8 mouse cellular contexts compared by ENCODE assay signal in the genomic region with DNA sequence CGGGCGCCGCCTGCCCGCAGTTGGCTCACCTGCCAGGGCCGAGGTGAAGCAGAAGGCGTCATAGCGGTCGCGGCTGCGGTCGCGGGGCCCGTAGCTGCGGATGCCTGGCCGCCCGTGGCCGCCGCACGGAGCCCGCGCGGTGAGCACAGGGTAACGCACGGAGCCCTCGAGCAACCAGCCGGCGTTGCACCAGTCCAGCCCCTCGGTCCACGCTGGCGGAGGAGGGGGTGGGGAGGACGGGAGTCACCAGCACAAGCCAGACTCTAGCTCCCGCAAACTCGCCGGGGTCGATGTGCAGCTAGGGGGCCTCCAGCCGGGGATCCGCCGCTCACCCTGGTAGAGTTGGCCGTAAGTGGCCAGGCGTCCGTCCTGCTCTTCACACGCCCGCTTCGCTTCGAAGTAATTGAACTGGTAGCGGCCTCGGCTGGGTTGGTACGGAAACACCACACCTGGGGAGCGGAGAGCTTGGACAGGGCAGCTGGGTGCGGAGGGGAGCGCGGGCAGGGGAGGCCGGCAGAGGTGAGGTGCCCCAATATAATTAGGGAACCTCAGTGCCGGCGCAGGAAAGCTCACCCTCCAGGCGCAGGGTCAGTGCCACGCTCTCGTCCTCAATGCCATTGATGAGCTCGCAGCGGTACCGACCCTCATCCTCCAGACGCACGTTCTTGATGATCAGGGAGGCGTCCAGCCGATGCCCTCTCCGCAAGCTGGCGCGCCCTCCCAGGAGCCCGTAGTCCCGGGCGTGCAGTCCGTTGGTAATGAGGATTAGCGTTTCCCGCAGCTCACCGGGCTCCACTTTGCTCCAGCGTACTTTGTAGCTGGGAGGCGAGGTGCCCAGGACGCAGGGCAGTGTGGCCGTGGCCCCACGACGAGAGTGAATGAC. TPM values are rescaled to one million over a fixed set of nuclear protein-coding genes. Genes with fewer than 3 reads are reported as not detected.
A peak's percentile ranks its signal among the peaks of the same experiment; 100 is the strongest.
DNase-seq lines count a peak whose midpoint lies in the region; ATAC-seq lines count a peak whose summit lies in the region.

No protein-coding gene starts in this region.

- 0 out of 2 replicates have a peak, but pooled peaks cover 6% of the 10 kb centered on the region for H3K9me3 ChIP-seq in kidney, embryonic 15.5 days (replicated peaks)
- peaks cover 4% of the 10 kb centered on the region; the same call in 1 of the 2 replicates for H3K9me3 ChIP-seq in limb, embryonic 11.5 days (ENCODE audit: control insufficient read depth, low read length)
- H3K9me3 ChIP-seq in neural tube, embryonic 12.5 days, result no peaks in the 10 kb centered on the region; the same call in 1 of the 2 replicates

- no peak overlapping the region for H3K27ac ChIP-seq in kidney, embryonic 15.5 days
- no peak overlapping the region for H3K27ac ChIP-seq in limb, embryonic 11.5 days (replicated peaks; ENCODE audit: low read depth, low read length)
- H3K27ac ChIP-seq in neural tube, embryonic 12.5 days, result no peak overlapping the region

- no peak for DNase-seq in kidney, adult 18-20 months
- DNase-seq in MN1 (ENCODE audit: low spot score), result peak; percentile 78
- no peak for DNase-seq in limb, embryonic 11.5 days (ENCODE audit: low spot score)
- DNase-seq in adipocyte (ENCODE audit: low spot score), result no peak
- DNase-seq in layer of hippocampus, adult 11-12 months (ENCODE audit: low spot score), result no peak

- H3K9ac ChIP-seq in kidney, embryonic 15.5 days, result peak overlapping the region; percentile 46
- peak overlapping the region; percentile 30; the same call in 1 of the 2 replicates for H3K9ac ChIP-seq in limb, embryonic 11.5 days (ENCODE audit: low read length)
- peak overlapping the region; percentile 53; the same call in 1 of the 2 replicates for H3K9ac ChIP-seq in neural tube, embryonic 12.5 days

- peak overlapping the region; percentile 99 for H3K4me2 ChIP-seq in kidney, embryonic 15.5 days
- H3K4me2 ChIP-seq in limb, embryonic 11.5 days (ENCODE audit: low read depth, severe bottlenecking), result peak overlapping the region; percentile 88
- H3K4me2 ChIP-seq in neural tube, embryonic 12.5 days (replicated peaks), result peak overlapping the region; percentile 99

- H3K4me3 ChIP-seq in kidney, embryonic 15.5 days (replicated peaks), result peak overlapping the region; percentile 58
- H3K4me3 ChIP-seq in limb, embryonic 11.5 days (ENCODE audit: low read depth, low read length), result peak overlapping the region; percentile 44
- peak overlapping the region; percentile 52 for H3K4me3 ChIP-seq in neural tube, embryonic 12.5 days

- no peaks in the 10 kb centered on the region for H3K36me3 ChIP-seq in kidney, embryonic 15.5 days
- no peaks in the 10 kb centered on the region for H3K36me3 ChIP-seq in limb, embryonic 11.5 days (ENCODE audit: control insufficient read depth, insufficient read depth, low read length)
- H3K36me3 ChIP-seq in neural tube, embryonic 12.5 days, result no peaks in the 10 kb centered on the region

- under 1% methylated on average over 81 of the region's 81 CpGs for WGBS in kidney, embryonic 15.5 days
- WGBS in limb, embryonic 11.5 days, result under 1% methylated on average over 81 of the region's 81 CpGs
- under 1% methylated on average over 81 of the region's 81 CpGs for WGBS in neural tube, embryonic 12.5 days

- peaks cover 20% of the 10 kb centered on the region for H3K4me1 ChIP-seq in kidney, embryonic 15.5 days
- peaks cover 11% of the 10 kb centered on the region for H3K4me1 ChIP-seq in limb, embryonic 11.5 days (ENCODE audit: control insufficient read depth, insufficient read depth, low read length)
- peaks cover 19% of the 10 kb centered on the region for H3K4me1 ChIP-seq in neural tube, embryonic 12.5 days

- peak; percentile 79 for ATAC-seq in kidney, embryonic 15.5 days (replicated peaks; ENCODE audit: low FRiP score)
- ATAC-seq in erythroid progenitor cell, adult 5-6 weeks (replicated peaks; ENCODE audit: low FRiP score, poor library complexity, severe bottlenecking), result 0 out of 2 replicates have a peak, but pooled peaks have one; percentile 17
- peak; percentile 63 for ATAC-seq in limb, embryonic 11.5 days (ENCODE audit: insufficient number of reproducible peaks, low FRiP score, low TSS enrichment, low read depth)
- peak; percentile 72 for ATAC-seq in neural tube, embryonic 12.5 days (ENCODE audit: low FRiP score, low read depth)

- H3K27me3 ChIP-seq in kidney, embryonic 15.5 days, result peaks cover 90% of the 10 kb centered on the region
- peaks cover 62% of the 10 kb centered on the region for H3K27me3 ChIP-seq in limb, embryonic 11.5 days (ENCODE audit: control insufficient read depth, insufficient read depth, low read length)
- H3K27me3 ChIP-seq in neural tube, embryonic 12.5 days (replicated peaks), result peaks cover 73% of the 10 kb centered on the region

RNA-seq across cellular contexts. Expression of gene Hapln2, which starts 4.0 kb away (rescaled TPM):
- polyA plus RNA-seq in kidney, embryonic 15.5 days (2015; fragmentation: Nextera tagmentation; extraction: Ambion mirVana), result 0.12 and 0.23 TPM in 2 replicates
- total RNA-seq in erythroid progenitor cell, adult 5-6 weeks (2015; ENCODE audit: low replicate concordance), result not detected in 2 replicates
- total RNA-seq in erythroid progenitor cell, adult 5-6 weeks (2017; ENCODE audit: low replicate concordance), result not detected in 2 replicates
- 0.44 TPM in 1 of 2 replicates, not detected in the other for polyA plus RNA-seq in limb, embryonic 11.5 days (2014; fragmentation: Nextera tagmentation; extraction: Ambion mirVana)
- polyA plus RNA-seq in neural tube, embryonic 12.5 days (2016; fragmentation: Nextera tagmentation; extraction: Ambion mirVana), result 0.24 and 0.60 TPM in 2 replicates

RNA-seq across cellular contexts. Expression of gene Gpatch4, which starts 19.5 kb away (rescaled TPM):
- polyA plus RNA-seq in kidney, embryonic 15.5 days (2015; fragmentation: Nextera tagmentation; extraction: Ambion mirVana), result 38.2 and 45.4 TPM in 2 replicates
- 3.6 and 8.4 TPM in 2 replicates for total RNA-seq in erythroid progenitor cell, adult 5-6 weeks (2015; ENCODE audit: low replicate concordance)
- 3.6 and 5.4 TPM in 2 replicates for total RNA-seq in erythroid progenitor cell, adult 5-6 weeks (2017; ENCODE audit: low replicate concordance)
- 36.9 and 44.1 TPM in 2 replicates for polyA plus RNA-seq in limb, embryonic 11.5 days (2014; fragmentation: Nextera tagmentation; extraction: Ambion mirVana)
- 28.9 and 29.1 TPM in 2 replicates for polyA plus RNA-seq in neural tube, embryonic 12.5 days (2016; fragmentation: Nextera tagmentation; extraction: Ambion mirVana)

RNA-seq across cellular contexts. Expression of gene Bcan, which starts 23.4 kb away (rescaled TPM):
- polyA plus RNA-seq in kidney, embryonic 15.5 days (2015; fragmentation: Nextera tagmentation; extraction: Ambion mirVana), result 0.17 and 0.33 TPM in 2 replicates
- not detected in 2 replicates for total RNA-seq in erythroid progenitor cell, adult 5-6 weeks (2015; ENCODE audit: low replicate concordance)
- not detected in 2 replicates for total RNA-seq in erythroid progenitor cell, adult 5-6 weeks (2017; ENCODE audit: low replicate concordance)
- not detected in 2 replicates for polyA plus RNA-seq in limb, embryonic 11.5 days (2014; fragmentation: Nextera tagmentation; extraction: Ambion mirVana)
- polyA plus RNA-seq in neural tube, embryonic 12.5 days (2016; fragmentation: Nextera tagmentation; extraction: Ambion mirVana), result 2.4 and 4.1 TPM in 2 replicates

RNA-seq across cellular contexts. Expression of gene Naxe, which starts 34.9 kb away (rescaled TPM):
- 164 and 174 TPM in 2 replicates for polyA plus RNA-seq in kidney, embryonic 15.5 days (2015; fragmentation: Nextera tagmentation; extraction: Ambion mirVana)
- total RNA-seq in erythroid progenitor cell, adult 5-6 weeks (2015; ENCODE audit: low replicate concordance), result 11.9 and 12.2 TPM in 2 replicates
- total RNA-seq in erythroid progenitor cell, adult 5-6 weeks (2017; ENCODE audit: low replicate concordance), result 5.5 and 7.6 TPM in 2 replicates
- polyA plus RNA-seq in limb, embryonic 11.5 days (2014; fragmentation: Nextera tagmentation; extraction: Ambion mirVana), result 171 and 172 TPM in 2 replicates
- 129 and 141 TPM in 2 replicates for polyA plus RNA-seq in neural tube, embryonic 12.5 days (2016; fragmentation: Nextera tagmentation; extraction: Ambion mirVana)

RNA-seq across cellular contexts. Expression of gene Nes, which starts 52.6 kb away (rescaled TPM):
- 31.1 and 34.6 TPM in 2 replicates for polyA plus RNA-seq in kidney, embryonic 15.5 days (2015; fragmentation: Nextera tagmentation; extraction: Ambion mirVana)
- not detected in 2 replicates for total RNA-seq in erythroid progenitor cell, adult 5-6 weeks (2015; ENCODE audit: low replicate concordance)
- total RNA-seq in erythroid progenitor cell, adult 5-6 weeks (2017; ENCODE audit: low replicate concordance), result not detected in 2 replicates
- 7.9 and 8.8 TPM in 2 replicates for polyA plus RNA-seq in limb, embryonic 11.5 days (2014; fragmentation: Nextera tagmentation; extraction: Ambion mirVana)
- polyA plus RNA-seq in neural tube, embryonic 12.5 days (2016; fragmentation: Nextera tagmentation; extraction: Ambion mirVana), result 140 and 169 TPM in 2 replicates

Comparison
In these comparisons a context has a peak if more than half of its experiments do, and no peak if none do; other contexts are left out.
1. ATAC-seq: peak in every context shown above with its lines; median percentile 79 in kidney, embryonic 15.5 days; 72 in neural tube, embryonic 12.5 days; 63 in limb, embryonic 11.5 days; 17 in erythroid progenitor cell, adult 5-6 weeks.